Mouse (Mus musculus) myocyte (in vitro differentiated cells): ENCODE results near the gene Syngr1.

Source experiments
- CEBPB ChIP-seq: IDR thresholded peaks from 2 replicates; pipeline ENCODE4 v1.6.1; 2011; ENCODE audit warnings: mild to moderate bottlenecking, moderate library complexity; ENCODE audit not compliant: poor library complexity, insufficient read depth, severe bottlenecking
- E2F4 ChIP-seq: IDR thresholded peaks from one replicate; pipeline ENCODE4 v1.6.1; 2011; ENCODE audit warnings: mild to moderate bottlenecking, control low read depth, moderate library complexity; ENCODE audit not compliant: insufficient read depth
- MAX ChIP-seq: IDR thresholded peaks from one replicate; pipeline ENCODE4 v1.6.1; 2011; ENCODE audit warnings: low read depth, mild to moderate bottlenecking, control low read depth
- MYOD1 ChIP-seq, 3 experiments: IDR thresholded peaks; one replicate each; pipeline ENCODE4 v1.6.1; 2011; ENCODE audit warnings: control low read depth in 2 of 3, low read depth in 2 of 3, mild to moderate bottlenecking in 2 of 3, moderate library complexity in 1 of 3; ENCODE audit not compliant: insufficient read length in 2 of 3, control insufficient read depth in 1 of 3
- MYOG ChIP-seq, 3 experiments: IDR thresholded peaks; one replicate each; pipeline ENCODE4 v1.6.1; 2011; ENCODE audit warnings: control low read depth in 2 of 3, low read depth in 2 of 3, mild to moderate bottlenecking in 2 of 3; ENCODE audit not compliant: insufficient read length in 2 of 3, control insufficient read depth in 1 of 3, insufficient read depth in 1 of 3
- POLR2A ChIP-seq: IDR thresholded peaks from one replicate; pipeline ENCODE4 v1.6.1; 2011; ENCODE audit warnings: low read depth, mild to moderate bottlenecking, control low read depth, moderate library complexity; ENCODE audit not compliant: insufficient read length
- POLR2AphosphoS2 ChIP-seq: IDR thresholded peaks from one replicate; pipeline ENCODE4 v1.6.1; 2011; ENCODE audit warnings: low read depth, control low read depth; ENCODE audit not compliant: insufficient read length
- REST ChIP-seq: IDR thresholded peaks from one replicate; pipeline ENCODE4 v1.6.1; 2011; ENCODE audit warnings: mild to moderate bottlenecking, control low read depth, moderate library complexity; ENCODE audit not compliant: insufficient read depth, insufficient read length
- SRF ChIP-seq: IDR thresholded peaks from one replicate; pipeline ENCODE4 v1.6.1; 2011; ENCODE audit warnings: low read depth; ENCODE audit not compliant: control insufficient read depth, insufficient read length
- TCF12 ChIP-seq: IDR thresholded peaks from one replicate; pipeline ENCODE4 v1.6.1; 2011; ENCODE audit warnings: mild to moderate bottlenecking, control low read depth; ENCODE audit not compliant: poor library complexity, insufficient read depth, severe bottlenecking
- TCF3 ChIP-seq: IDR thresholded peaks from one replicate; pipeline ENCODE4 v1.6.1; 2011; ENCODE audit warnings: low read depth, control low read depth; ENCODE audit not compliant: insufficient read length
- USF1 ChIP-seq: IDR thresholded peaks from one replicate; pipeline ENCODE4 v1.6.1; 2011; ENCODE audit warnings: low read depth, mild to moderate bottlenecking, control low read depth, moderate library complexity

DNA sequence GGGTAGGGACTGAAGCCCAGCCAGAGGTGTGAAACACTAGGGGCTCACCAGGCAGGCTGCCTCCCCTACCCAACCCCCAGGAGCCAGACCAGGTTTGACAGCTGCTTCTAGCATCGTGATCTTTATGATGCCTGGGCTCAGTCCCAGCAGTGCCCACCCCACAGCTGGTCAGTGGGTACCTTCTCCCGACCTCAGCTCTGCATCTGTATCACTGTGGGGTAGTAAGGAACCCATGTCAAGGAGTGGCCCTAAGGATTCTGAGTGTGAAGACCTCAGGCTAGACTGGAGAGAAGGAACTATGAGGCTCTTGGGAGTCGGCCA lies 15.8 kb upstream of the Syngr1 start:
- no peak for TF ChIP-seq POLR2A
- no peak for TF ChIP-seq TCF3
- no peak for TF ChIP-seq USF1
- TF ChIP-seq TCF12 = no peak
- peak in 2 of 3 experiments; percentile 33 to 80 for TF ChIP-seq MYOG (IDR thresholded peaks at IDR 0.05; ENCODE audit: control insufficient read depth in 1 of 3, insufficient read depth in 1 of 3, insufficient read length in 2 of 3, low read depth in 2 of 3)
- no peak for TF ChIP-seq MAX
- TF ChIP-seq E2F4 = no peak
- no peak for TF ChIP-seq SRF
- no peak for TF ChIP-seq CEBPB
- TF ChIP-seq MYOD1 (IDR thresholded peaks at IDR 0.05; ENCODE audit: control insufficient read depth in 1 of 3, insufficient read length in 2 of 3, low read depth in 2 of 3) = peak in 2 of 3 experiments; percentile 62 to 77
- TF ChIP-seq POLR2AphosphoS2 = no peak
- no peak for TF ChIP-seq REST
